Mouse (Mus musculus) adrenal gland, postnatal 14 days (tissue): ENCODE results near the gene Amotl1. TPM values are rescaled to one million over a fixed set of nuclear protein-coding genes. Genes with fewer than 3 reads are reported as not detected.

Experiments
- total RNA-seq: library from RNA; stranded (reverse); gene quantifications from 2 replicates; pipeline ENCODE4 v1.2.3, GENCODE M21; 2021

Amotl1 gene
- total RNA-seq, 1 experiment from 2014 or later, result 33.3 TPM

Other genes starting within 250 kb of the Amotl1 start
- 0.30 and 0.34 TPM in 2 replicates for gene Kdm4d, start 144.6 kb downstream of the Amotl1 start, total RNA-seq
- 124 TPM in 2 replicates for gene Cwc15, start 144.4 kb downstream of the Amotl1 start, total RNA-seq
- not detected in 2 replicates for gene Piwil4, start 95.7 kb upstream of the Amotl1 start, total RNA-seq
- gene Fut4, start 107.3 kb upstream of the Amotl1 start, total RNA-seq, result 1.5 and 2.7 TPM in 2 replicates
- not detected in 2 replicates for gene 1700012B09Rik, start 126.0 kb upstream of the Amotl1 start, total RNA-seq
- gene Mre11a, start 139.6 kb upstream of the Amotl1 start, total RNA-seq, result 16.6 and 18.7 TPM in 2 replicates
- gene Ankrd49, start 139.8 kb upstream of the Amotl1 start, total RNA-seq, result 14.3 and 18.1 TPM in 2 replicates
- 0.23 TPM in 1 of 2 replicates, not detected in the other for gene Gpr83, start 215.2 kb upstream of the Amotl1 start, total RNA-seq